Mouse (Mus musculus) lung, adult 2 months (tissue): Measurements from ENCODE around the gene Mfsd11. TPM values are rescaled to one million over a fixed set of nuclear protein-coding genes. Genes with fewer than 3 reads are reported as not detected.
"Not testable (repeated sequence)": the region's sequence is repeated elsewhere in the genome, so short reads cannot be mapped to it uniquely, and the experiment has no call there.

Experiments used
- DNase-seq: peaks from one replicate; pipeline ENCODE4 v3.0.0; 2022
- H3K4me1 ChIP-seq: fragments of 200-500 bp; 2 replicates; pipeline ENCODE4 v1.6.1; 2011; ENCODE audit warnings: low read length; ENCODE audit not compliant: control insufficient read depth, insufficient read depth
- H3K4me3 ChIP-seq: fragments of 200-500 bp; replicated peaks from 2 replicates; pipeline ENCODE3; 2011; ENCODE audit warnings: low read depth, mild to moderate bottlenecking, control low read depth, low read length; ENCODE audit errors: extremely low read depth
- CTCF ChIP-seq: fragments of 200-500 bp; IDR thresholded peaks from 2 replicates; pipeline ENCODE4 v1.5.1; 2011; ENCODE audit warnings: mild to moderate bottlenecking, low read length, control low read depth; ENCODE audit not compliant: insufficient read depth
- POLR2A ChIP-seq: fragments of 200-500 bp; IDR thresholded peaks from 2 replicates; pipeline ENCODE4 v1.6.1; 2011; ENCODE audit warnings: low read depth, mild to moderate bottlenecking, control low read depth, low read length, borderline replicate concordance; ENCODE audit errors: extremely low read depth
- WGBS: fragments of 180-500 bp; shearing (Covaris S2); methylation state at CpG from one replicate; pipeline ENCODE4 v1.1.7; 2018; 5-methylcytosine and 5-hydroxymethylcytosine counted together
- polyA plus RNA-seq: library from polyadenylated mRNA; depleted of rRNA; stranded (reverse); fragments of >200 nt; gene quantifications from 2 replicates; pipeline ENCODE4 v1.2.3, GENCODE M21; 2012

Mfsd11 gene
- polyA plus RNA-seq, 1 experiment, result 22.3 TPM

- DNase-seq, result no peak
- H3K4me3 ChIP-seq, result peak overlapping the region; percentile 7
- WGBS, result 36% methylated on average over 13 of the region's 13 CpGs
- peak; percentile 29; the same call in 1 of the 2 replicates for TF ChIP-seq POLR2A
- TF ChIP-seq CTCF, result no peak
- H3K4me1 ChIP-seq, result peaks cover 37% of the 10 kb centered on the region
These were observed 30.9 kb upstream of the Mfsd11 start for GRCm38 (mm10) chr11:116821057-116821940.

- Histone ChIP-seq H3K4me1 (peaks cover 34% of the 10 kb centered on the region), H3K4me3 (no peak overlapping the region)
- DNase-seq, result no peak
- TF ChIP-seq CTCF, result no peak
- TF ChIP-seq POLR2A, result no peak
- WGBS, result 41% methylated on average over 10 of the region's 10 CpGs
These were observed 30.0 kb upstream of the Mfsd11 start for GRCm38 (mm10) chr11:116822215-116822614.

- TF ChIP-seq CTCF (no peak), POLR2A (no peak)
- Histone ChIP-seq H3K4me3 (no peak overlapping the region), H3K4me1 (peaks cover 34% of the 10 kb centered on the region)
- 65% methylated on average over 10 of the region's 10 CpGs for WGBS
- DNase-seq, result no peak
These were observed 29.6 kb upstream of the Mfsd11 start for GRCm38 (mm10) chr11:116822626-116823025.

- WGBS, result 100% methylated on average over 2 of the region's 2 CpGs
- TF ChIP-seq CTCF (no peak), POLR2A (no peak)
- H3K4me3 ChIP-seq, result no peak overlapping the region
- H3K4me1 ChIP-seq, result peaks cover 35% of the 10 kb centered on the region
- DNase-seq, result no peak
These were observed 29.0 kb upstream of the Mfsd11 start for GRCm38 (mm10) chr11:116823255-116823654.

- not testable (repeated sequence) for H3K4me3 ChIP-seq, DNase-seq
- peaks cover 36% of the 10 kb centered on the region for H3K4me1 ChIP-seq
- WGBS, result 96% methylated on average over 10 of the region's 10 CpGs
These were observed 28.4 kb upstream of the Mfsd11 start for GRCm38 (mm10) chr11:116823885-116824284.

GRCm38 (mm10) chr11:116825230-116825629, 27.0 kb upstream of the Mfsd11 start:
- H3K4me3 ChIP-seq, result no peak overlapping the region
- no peak for DNase-seq
- 52% methylated on average over 5 of the region's 5 CpGs for WGBS
- H3K4me1 ChIP-seq, result peaks cover 27% of the 10 kb centered on the region
- TF ChIP-seq CTCF, result no peak
- no peak for TF ChIP-seq POLR2A

- TF ChIP-seq POLR2A (no peak), CTCF (no peak)
- WGBS, result 29% methylated on average over 17 of the region's 17 CpGs
- DNase-seq, result no peak
- H3K4me3 ChIP-seq, result peak overlapping the region; percentile 75
- peaks cover 14% of the 10 kb centered on the region for H3K4me1 ChIP-seq
These were observed 25.4 kb upstream of the Mfsd11 start for GRCm38 (mm10) chr11:116826550-116827504.

- TF ChIP-seq CTCF (no peak), POLR2A (peak; percentile 69; the same call in 1 of the 2 replicates)
- DNase-seq, result peak; percentile 86
- 1% methylated on average over 69 of the region's 71 CpGs for WGBS
- Histone ChIP-seq H3K4me1 (peaks cover 9% of the 10 kb centered on the region), H3K4me3 (peak within 1 kb of the TSS; percentile 75)
These were observed 24.6 kb upstream of the Mfsd11 start, which contains the start of gene Mxra7 for GRCm38 (mm10) chr11:116827534-116828165. Mxra7 (minus strand) TSS chr11:116828046.

GRCm38 (mm10) chr11:116832172-116832685, 20.0 kb upstream of the Mfsd11 start:
- no peak for DNase-seq
- 46% methylated on average over 4 of the region's 4 CpGs for WGBS
- H3K4me1 ChIP-seq, result peaks cover 3% of the 10 kb centered on the region; the same call in 1 of the 2 replicates
- no peak overlapping the region for H3K4me3 ChIP-seq
- TF ChIP-seq CTCF (no peak), POLR2A (no peak)
